Mouse (Mus musculus) left cerebral cortex, adult 2 months (tissue): ENCODE measurements around the gene Cacna1c. TPM values are rescaled to one million over a fixed set of nuclear protein-coding genes. Genes with fewer than 3 reads are reported as not detected.

Source experiments
- DNase-seq, 2 experiments: peaks; one replicate each; pipeline ENCODE4 v3.0.0; 2021 to 2022; ENCODE audit warnings: low spot score in 2 of 2, mixed read lengths in 1 of 2; ENCODE audit errors: extremely low spot score in 1 of 2
- H3K27ac ChIP-seq: fragments of 200-600 bp; 2 replicates; pipeline ENCODE4 v1.8.1; 2022
- H3K4me3 ChIP-seq: fragments of 200-600 bp; 2 replicates; pipeline ENCODE4 v1.8.1; 2022
- CTCF ChIP-seq: fragments of 200-600 bp; IDR thresholded peaks from 2 replicates; pipeline ENCODE4 v1.8.1; 2022; ENCODE audit warnings: antibody characterized with exemption, mild to moderate bottlenecking, moderate library complexity
- intact Hi-C: fragments of 180-260 bp; cut with DNase I; formaldehyde crosslinking; loops from one replicate; pipeline ENCODE4 v1.15.1; 2025
- total RNA-seq, 2 experiments: library from RNA; stranded (reverse); gene quantifications; 2 replicates each; pipeline ENCODE4 v1.2.3; 2021

Gene Cacna1c
- total RNA-seq, 2 experiments from 2014 or later: 69.1 to 73.9 TPM

DNA sequence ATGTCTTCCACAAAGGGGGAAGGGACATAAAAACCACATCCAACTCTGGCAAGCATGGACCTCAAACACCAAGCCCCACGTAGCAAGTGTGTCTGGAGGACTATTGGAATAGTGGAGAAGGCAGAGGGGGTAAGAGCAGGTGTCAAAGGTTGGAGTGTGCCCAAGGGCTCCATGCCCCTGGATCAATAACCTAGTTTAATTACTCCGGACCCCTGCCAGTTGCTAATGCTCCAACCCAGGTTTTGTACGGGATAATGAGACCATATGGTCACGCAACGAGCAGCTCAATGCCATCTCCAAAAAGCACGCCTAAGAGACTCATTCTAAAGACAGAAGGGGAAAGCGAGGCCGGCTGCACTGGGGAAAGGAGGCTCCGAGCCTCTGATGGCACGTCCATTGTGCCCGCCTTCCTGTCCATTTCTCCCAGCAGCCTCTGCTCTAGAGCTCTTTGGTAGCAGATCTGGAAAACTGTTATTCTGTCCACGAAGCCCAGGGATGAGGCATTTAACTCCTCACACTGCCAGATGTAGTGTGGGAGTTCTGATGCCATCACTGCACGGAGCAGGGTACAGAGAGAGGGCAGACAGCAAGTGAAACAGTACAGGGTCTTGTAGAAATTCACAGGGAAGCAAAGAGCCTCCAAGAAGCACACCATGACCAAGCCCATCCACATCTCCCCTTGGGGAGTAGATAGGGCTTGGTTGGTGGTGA lies 257.7 kb downstream of the Cacna1c start:
- DNase-seq: peak in 1 of 2 experiments; percentile 44
- peak overlapping the region; percentile 64 for H3K27ac ChIP-seq
- H3K4me3 ChIP-seq: no peak overlapping the region
- no peak for TF ChIP-seq CTCF
- intact Hi-C loops: loop anchor here (1.0 to 5.0 kb wide), 2 partner anchors 39 to 169 kb away; no protein-coding TSS in a partner anchor

DNA sequence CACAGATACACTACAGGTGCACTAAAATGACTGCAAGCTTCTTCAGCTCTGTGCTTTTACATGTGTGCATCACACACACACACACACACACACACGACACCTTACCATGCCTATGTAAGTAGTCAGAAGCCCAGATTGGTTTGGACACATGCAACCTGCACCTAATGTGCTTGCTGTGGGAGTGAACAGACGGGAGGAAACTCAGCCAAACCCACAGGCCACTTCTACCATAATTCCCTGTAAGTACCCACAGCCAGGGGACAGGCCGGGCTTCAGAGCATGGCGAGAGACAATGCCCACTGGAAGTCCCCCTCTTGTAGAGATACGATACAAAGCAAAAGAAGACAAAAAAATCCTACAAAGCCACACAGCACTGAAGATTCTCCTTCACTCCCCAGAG lies 258.7 kb downstream of the Cacna1c start:
- no peak for DNase-seq
- no peak overlapping the region for H3K4me3 ChIP-seq
- intact Hi-C loops: loop anchor here (5.0 kb wide), 1 partner anchor 170 kb away; no protein-coding TSS in a partner anchor
- no peak for TF ChIP-seq CTCF
- no peak overlapping the region for H3K27ac ChIP-seq

DNA sequence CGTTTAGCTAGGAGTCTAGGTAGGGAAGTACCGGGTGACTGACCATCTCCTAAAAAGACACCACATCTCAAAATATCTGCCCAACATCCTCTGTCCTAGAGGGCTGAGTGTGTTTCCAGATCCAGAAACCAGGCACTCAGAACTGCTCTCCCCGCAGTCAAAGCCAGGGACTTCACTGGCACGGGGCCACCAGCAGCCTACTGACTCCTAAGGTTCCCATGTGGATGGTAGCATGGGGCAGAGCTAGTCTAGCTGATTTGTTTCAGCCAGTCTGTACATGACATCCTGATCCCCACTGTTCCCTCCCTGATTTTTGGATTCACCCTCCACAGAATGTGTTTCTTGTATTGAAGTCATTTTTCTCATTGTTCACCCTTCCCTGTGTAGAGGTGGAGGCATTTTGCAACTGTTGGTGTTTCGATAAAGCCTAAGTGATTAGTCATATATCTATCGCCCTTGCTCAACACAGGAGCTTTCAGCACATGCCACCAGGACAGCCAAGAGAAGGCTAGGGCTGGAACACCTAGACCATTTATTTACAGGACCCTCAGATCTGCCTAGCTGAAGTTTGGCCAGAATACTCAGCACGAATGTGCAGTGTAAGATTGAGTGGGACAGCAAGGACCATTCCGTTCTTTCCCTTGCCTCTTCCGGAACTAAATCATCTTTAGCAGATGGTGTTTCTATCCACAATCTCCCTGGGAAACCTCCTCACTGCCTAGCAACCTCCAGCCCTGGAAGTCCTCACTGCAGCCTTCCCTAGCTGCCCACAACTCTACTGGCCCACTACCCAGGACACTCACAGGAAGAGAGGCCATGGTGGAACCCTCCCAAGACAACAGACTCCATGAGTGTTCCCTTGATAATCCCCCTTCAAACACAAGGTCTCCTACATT lies 260.4 kb downstream of the Cacna1c start:
- no peak for DNase-seq
- peak overlapping the region; percentile 77 for H3K27ac ChIP-seq
- no peak for TF ChIP-seq CTCF
- no peak overlapping the region for H3K4me3 ChIP-seq
- intact Hi-C loops: loop anchor here (5.0 kb wide), 1 partner anchor 172 kb away; no protein-coding TSS in a partner anchor

DNA sequence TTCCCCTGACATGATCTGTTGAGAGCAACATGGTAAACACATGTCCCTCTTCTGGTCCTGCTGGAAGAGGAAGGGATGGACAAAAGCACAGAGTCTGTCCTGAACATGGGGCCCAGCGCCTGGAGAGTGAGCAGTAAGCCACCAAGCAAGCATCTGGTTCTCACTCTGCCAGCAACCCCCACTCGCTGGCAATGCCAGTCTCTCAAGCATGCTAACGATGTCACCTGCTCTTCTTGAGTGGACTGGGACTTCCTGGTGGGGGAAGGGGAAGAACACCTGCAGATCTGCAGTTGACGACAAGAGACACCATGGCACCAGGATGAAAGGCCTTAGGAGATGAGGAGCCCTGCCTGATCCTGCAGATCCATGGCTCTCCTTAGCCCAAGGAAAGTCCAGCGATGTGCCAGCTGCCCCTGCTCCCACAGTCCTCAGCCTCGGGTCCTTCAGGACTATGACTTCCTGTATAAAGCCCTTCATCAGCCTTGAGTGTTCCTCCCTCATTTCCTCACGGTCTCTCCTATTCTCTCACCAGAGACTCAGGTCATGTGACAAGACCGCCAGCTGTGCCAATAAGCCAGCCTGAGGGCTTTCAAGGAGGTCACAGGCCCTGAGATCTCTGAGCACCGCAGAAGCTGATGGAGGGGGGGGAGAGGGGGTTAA lies 261.8 kb downstream of the Cacna1c start:
- H3K4me3 ChIP-seq: no peak overlapping the region
- no peak overlapping the region for H3K27ac ChIP-seq
- intact Hi-C loops: no loop called here
- no peak for DNase-seq
- no peak for TF ChIP-seq CTCF

DNA sequence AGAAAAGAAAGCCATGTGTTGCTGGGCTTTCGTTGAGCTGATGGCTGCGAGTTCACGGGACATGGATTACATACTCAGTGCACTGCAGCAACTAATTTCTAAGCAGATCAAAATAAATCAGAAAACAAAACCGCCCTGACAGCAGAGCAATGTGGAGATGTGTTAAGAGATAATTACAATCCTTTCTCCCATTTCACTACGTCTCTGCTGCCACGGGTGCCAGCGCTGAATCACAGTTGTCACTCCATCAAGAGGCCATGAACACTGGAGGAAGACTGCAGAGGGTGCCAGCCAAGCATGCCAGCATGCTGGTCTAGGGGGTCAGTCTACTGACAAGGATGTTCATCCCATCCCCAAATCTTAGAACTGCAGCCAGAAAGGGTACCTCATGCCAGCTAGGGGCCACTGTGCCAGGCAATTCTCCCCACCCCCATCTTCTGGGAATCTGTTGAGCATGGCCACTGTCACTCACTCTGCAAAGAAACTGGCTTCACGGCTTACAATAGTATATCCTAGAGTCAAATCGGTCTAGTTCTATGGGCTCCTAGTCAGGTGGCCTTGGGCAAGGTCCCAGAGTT lies 263.1 kb downstream of the Cacna1c start:
- TF ChIP-seq CTCF: no peak
- intact Hi-C loops: no loop called here
- no peak for DNase-seq
- peak overlapping the region; percentile 44; the same call in 1 of the 2 replicates for H3K27ac ChIP-seq
- H3K4me3 ChIP-seq: no peak overlapping the region

DNA sequence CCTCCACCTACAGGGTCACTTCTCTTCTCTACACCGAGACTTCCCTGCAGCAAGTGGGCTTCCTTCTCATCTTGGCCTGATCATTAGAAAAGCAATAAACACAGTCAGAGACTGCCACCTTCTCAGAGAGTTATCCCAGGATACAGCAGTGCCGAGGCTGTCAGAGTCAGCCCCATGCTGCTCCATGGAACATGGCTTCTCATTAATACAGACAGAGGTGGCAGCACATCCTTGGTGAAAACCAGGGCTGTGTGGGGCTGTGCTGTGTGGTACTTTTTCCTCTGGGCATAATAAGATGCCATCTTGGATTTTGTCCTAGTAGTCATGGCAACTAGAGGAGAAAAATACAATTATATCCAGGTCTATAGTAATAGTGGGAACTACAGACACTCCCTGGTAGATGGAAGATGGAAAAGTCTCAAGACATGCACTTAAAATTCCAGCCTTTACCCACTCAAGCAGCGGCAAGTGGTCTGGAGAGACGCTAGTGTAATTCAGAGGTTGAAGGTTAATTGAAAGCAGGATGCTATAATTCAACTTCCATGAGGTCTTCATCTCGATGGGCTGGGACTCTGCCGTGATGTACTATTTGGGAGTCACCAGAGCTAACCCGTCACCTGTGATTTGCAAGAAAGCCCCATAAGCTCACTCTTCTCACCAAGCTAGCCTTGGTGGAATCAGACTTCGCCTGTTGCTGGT lies 264.1 kb downstream of the Cacna1c start:
- H3K4me3 ChIP-seq: no peak overlapping the region
- H3K27ac ChIP-seq: no peak overlapping the region
- DNase-seq: no peak
- intact Hi-C loops: no loop called here
- no peak for TF ChIP-seq CTCF

DNA sequence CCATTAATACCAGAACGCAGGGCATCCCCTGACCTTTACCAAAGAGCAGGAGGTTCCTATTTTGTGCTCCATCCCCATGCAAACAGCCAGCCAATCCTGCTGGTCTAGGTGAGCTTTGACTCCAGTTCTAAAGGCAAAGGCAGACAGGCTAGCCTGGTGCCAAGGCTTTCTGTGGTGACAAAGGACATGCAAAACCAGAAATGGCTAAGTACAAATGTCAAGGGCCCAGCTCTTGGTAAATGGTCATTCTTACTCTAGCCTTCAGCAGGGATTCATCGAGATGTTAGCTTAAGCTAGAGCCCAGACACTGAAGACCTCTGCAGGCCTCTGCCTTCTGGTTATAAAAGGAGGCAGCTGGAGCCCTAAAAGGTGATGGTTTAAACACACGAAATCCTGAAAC lies 269.5 kb downstream of the Cacna1c start:
- H3K4me3 ChIP-seq: no peak overlapping the region
- TF ChIP-seq CTCF: no peak
- no peak overlapping the region for H3K27ac ChIP-seq
- intact Hi-C loops: loop anchor here (10.0 kb wide), 1 partner anchor 282 kb away; no protein-coding TSS in a partner anchor
- no peak for DNase-seq

DNA sequence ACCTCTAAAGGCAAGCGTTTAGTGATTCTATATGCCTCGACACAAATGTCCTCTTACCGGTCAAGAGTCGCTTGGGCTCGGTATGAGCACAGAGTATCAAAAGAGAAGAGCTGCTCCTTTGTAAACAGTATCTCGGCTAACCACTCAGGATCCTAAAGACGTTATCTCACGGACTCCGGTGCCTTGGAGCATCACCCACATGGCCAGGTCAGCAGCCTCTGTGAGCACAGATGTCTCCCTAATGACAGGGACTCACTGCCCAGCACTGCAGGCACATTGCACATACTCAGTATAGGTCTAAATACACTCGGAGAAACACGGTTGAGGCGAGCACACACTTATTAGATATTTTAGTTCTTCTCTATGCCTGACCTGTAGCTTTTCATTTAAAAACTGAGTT lies 271.8 kb downstream of the Cacna1c start:
- no peak overlapping the region for H3K27ac ChIP-seq
- DNase-seq: no peak
- no peak for TF ChIP-seq CTCF
- intact Hi-C loops: loop anchor here (10.0 kb wide), 1 partner anchor 280 kb away; no protein-coding TSS in a partner anchor
- no peak overlapping the region for H3K4me3 ChIP-seq

DNA sequence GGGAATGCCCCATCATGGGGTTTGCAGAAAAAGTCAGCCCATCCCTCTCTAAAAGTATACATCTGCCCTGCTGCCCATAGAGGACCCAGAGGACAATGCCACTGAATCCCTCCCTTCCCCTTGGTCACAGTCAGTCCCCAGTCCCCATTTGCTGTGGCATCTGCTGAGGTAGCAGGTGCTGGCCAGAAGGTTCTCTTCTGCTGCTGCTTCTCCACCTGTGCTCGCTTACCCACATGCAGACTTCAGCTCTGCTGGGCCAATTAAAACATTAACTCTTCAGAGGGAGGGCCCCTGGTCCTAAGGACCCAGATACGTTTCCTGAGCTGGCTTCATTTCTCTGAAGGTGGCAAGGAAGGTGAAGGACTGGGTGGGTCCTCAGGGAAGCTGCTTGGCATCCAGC lies 272.3 kb downstream of the Cacna1c start:
- Histone ChIP-seq H3K27ac (no peak overlapping the region), H3K4me3 (no peak overlapping the region)
- DNase-seq: no peak
- intact Hi-C loops: loop anchor here (1.0 to 10.0 kb wide), 2 partner anchors 180 to 279 kb away; no protein-coding TSS in a partner anchor
- TF ChIP-seq CTCF: no peak

DNA sequence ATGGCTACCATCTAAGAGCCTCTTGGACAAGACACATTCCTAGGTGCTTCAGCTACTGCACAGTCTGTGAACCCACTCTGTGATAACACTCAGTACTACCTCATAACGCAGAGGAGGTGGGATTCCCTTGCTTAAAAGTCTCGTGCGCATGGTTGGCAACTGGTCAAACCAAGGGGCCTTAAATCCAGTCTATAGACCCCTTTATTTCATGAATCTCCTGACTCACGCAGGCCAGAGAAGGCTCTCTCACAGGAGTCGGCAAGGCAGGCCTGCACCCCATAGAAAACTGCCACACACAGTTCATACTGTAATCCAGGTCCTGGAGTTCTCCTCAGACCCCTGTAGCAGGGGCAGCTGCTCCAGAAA lies 273.0 kb downstream of the Cacna1c start:
- DNase-seq: no peak
- intact Hi-C loops: loop anchor here (1.0 to 10.0 kb wide), 2 partner anchors 181 to 278 kb away; no protein-coding TSS in a partner anchor
- no peak for TF ChIP-seq CTCF
- Histone ChIP-seq H3K27ac (no peak overlapping the region), H3K4me3 (no peak overlapping the region)
